Mouse (Mus musculus) ovary, adult 2 months (tissue): ENCODE results near the gene Stx8. TPM values are rescaled to one million over a fixed set of nuclear protein-coding genes. Genes with fewer than 3 reads are reported as not detected.

ENCODE experiments used
- polyA plus RNA-seq: library from polyadenylated mRNA; depleted of rRNA; stranded (reverse); fragments of >200 nt; gene quantifications from 2 replicates; pipeline ENCODE4 v1.2.3, GENCODE M21; 2012; rRNA removed

Stx8 gene
- polyA plus RNA-seq, result 2.4 and 3.0 TPM in 2 replicates

DNA sequence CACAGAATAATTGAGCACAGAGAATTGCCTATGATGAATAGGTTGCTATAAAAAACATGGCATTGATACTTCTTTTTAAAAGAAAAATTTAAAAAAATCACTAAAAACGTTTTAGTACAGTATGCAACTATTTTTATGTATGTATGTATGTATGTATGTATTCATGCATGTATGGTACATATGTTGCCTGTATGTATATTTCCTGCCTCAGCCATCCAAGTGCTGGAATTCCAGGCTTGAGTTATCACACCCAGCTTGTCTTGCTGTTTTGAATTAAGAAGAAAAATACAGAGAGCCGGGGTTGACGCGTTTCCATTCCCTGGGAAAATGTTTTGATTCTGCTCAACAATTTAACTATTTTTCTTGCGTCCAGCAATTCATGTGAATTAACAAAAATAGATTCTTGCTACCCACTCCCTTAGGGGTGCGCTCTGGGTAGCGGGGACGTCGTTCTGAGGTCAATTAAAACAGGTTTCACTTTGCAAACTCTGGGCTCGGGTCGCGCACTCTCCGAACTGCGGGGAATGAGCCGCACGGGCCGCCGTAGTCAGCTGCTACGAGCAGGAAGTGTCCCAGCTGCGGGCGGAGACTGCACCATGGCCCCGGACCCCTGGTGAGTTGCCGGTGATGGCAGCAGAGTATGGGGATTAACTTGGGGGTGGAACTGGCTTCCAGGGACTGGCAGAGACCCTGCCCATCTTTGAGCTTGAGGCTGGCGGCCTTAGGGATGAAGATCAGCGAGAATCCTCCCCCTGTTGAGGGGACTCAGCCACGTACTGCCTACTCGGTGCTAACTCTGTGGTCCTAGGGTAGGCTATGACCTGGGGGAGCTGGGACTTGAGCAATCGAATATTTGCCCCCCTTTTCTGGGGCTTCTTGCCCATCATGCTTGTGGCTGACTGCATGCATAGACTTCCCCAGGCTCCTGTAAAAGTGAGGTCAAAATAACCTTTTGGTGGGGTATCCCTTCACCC, at the start of gene Stx8:
TSS of gene Stx8 (plus strand) at position 289 of the 974 bp plus-strand sequence.

DNA sequence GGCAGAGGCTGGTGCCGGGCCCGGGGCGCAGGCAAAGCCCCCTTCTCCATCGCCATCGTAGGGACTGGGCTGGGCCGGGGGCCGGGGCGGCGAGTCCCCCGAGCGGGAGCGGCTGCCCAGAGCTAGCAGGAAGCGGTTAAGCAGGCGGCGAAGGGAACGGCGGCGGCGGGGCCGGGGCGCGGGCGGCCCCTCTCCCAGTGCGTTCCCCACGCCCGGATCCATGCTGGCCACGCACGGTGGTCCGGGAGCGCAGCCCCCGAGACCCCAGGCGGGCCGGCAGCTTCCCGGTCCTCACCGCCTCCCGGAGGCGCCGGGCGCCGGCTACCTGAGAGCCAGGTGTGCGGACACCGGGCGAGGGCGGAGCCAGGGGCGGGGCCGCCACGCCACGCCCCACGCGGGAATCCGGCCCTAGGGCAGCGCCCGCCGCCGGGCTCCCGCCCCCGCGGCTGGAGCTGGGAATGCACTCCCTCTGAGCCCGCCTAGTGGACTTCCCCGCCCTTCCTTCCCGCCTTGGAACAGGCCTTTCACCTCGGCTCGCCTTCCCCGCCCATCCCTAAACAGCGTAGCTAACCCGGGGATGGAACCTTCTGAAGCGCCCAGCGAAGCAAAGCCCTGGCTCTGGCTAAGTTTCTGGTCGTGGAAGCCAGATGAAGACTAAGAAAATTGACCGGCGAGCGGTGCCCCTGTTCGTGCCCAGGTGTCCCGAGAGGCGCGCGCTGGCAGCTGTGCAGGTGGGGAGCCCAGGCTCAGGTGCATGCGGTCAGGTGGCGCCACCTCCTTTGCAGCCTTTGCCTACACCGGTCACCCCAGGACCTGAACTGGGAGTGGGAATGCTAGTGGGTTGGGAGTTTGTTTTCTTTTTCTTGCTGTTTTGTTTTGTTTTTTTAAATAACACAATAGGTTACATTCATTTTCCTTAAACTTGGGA, 43.9 kb upstream of the Stx8 start, which contains the start of gene Usp43:
TSS of gene Usp43 (minus strand) at position 327 of the 928 bp plus-strand sequence.

DNA sequence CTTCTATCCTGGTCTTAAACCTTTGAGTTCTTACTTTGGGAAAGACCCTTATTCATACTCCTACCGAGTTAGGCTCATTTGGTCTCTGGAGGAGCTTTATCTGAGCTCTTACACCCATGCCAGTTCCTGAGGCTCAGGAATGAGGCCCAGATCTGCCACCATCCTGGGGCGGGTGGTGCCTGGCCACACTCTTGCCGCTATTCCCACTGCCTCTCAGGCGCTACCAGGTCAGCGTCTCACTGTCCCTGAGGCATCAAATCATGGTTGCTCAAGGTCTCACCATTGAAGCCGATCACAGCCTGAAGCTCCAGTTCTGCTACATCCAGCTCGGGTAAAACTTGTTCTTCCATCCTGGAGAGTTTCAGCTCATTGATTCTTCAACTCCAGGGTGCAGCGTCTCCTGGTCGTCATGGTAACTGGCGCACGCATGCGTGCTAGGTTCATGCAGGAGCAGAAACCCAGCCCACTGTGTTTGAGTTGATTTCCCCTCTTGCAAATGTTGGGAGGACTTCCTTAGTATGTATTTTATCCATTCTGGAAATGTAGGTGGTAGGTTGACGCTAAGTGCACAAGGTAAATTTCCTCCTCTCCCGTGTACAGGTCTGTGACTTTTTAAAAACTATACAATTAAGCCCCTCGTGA, 630 bp upstream of the Stx8 start, which contains the start of gene Cfap52:
TSS of gene Cfap52 (minus strand) at position 410 of the 642 bp plus-strand sequence.

Other genes starting within 250 kb of the Stx8 start
- not detected in 2 replicates for gene Glp2r, start 195.0 kb upstream of the Stx8 start, polyA plus RNA-seq
- not detected in 2 replicates for gene Gsg1l2, start 191.6 kb upstream of the Stx8 start, polyA plus RNA-seq
- gene Dhrs7c, start 168.0 kb upstream of the Stx8 start, polyA plus RNA-seq, result not detected in 2 replicates
- gene Usp43, start 44.0 kb upstream of the Stx8 start, polyA plus RNA-seq, result 7.1 and 10.5 TPM in 2 replicates
- 4.7 and 5.6 TPM in 2 replicates for gene Cfap52, start 542 bp upstream of the Stx8 start, polyA plus RNA-seq